Mouse (Mus musculus): ENCODE measurements around the gene Krt80.

Gene Krt80

GRCm38 (mm10) chr15:101316279-101316912 lies 53.6 kb downstream of the Krt80 start:
- no peak for DNase-seq

GRCm38 (mm10) chr15:101315832-101316231 lies 54.1 kb downstream of the Krt80 start:
- peak; percentile 92 for DNase-seq

GRCm38 (mm10) chr15:101315378-101315777 lies 54.6 kb downstream of the Krt80 start:
- DNase-seq: no peak

GRCm38 (mm10) chr15:101312006-101312405 lies 58.0 kb downstream of the Krt80 start:
- no peak for DNase-seq

GRCm38 (mm10) chr15:101311087-101311770 lies 58.7 kb downstream of the Krt80 start:
- DNase-seq: no peak

- no peak for DNase-seq
These were observed 60.5 kb downstream of the Krt80 start for GRCm38 (mm10) chr15:101309493-101309892.

GRCm38 (mm10) chr15:101308440-101309348 lies 61.3 kb downstream of the Krt80 start:
- DNase-seq: no peak

GRCm38 (mm10) chr15:101306459-101306858 lies 63.5 kb downstream of the Krt80 start:
- no peak for DNase-seq

GRCm38 (mm10) chr15:101303830-101304229 lies 66.1 kb downstream of the Krt80 start:
- DNase-seq: no peak

- DNase-seq: no peak
These were observed 67.8 kb downstream of the Krt80 start for GRCm38 (mm10) chr15:101302201-101302600.

GRCm38 (mm10) chr15:101300128-101300527 lies 69.8 kb downstream of the Krt80 start:
- no peak for DNase-seq

GRCm38 (mm10) chr15:101299480-101299960 lies 70.4 kb downstream of the Krt80 start:
- no peak for DNase-seq

- no peak for DNase-seq
These were observed 71.4 kb downstream of the Krt80 start for GRCm38 (mm10) chr15:101298550-101298949.

- DNase-seq: no peak
These were observed 72.0 kb downstream of the Krt80 start for GRCm38 (mm10) chr15:101297988-101298387.

Measured in kidney, adult 9 months (tissue).